In the genomic region with DNA sequence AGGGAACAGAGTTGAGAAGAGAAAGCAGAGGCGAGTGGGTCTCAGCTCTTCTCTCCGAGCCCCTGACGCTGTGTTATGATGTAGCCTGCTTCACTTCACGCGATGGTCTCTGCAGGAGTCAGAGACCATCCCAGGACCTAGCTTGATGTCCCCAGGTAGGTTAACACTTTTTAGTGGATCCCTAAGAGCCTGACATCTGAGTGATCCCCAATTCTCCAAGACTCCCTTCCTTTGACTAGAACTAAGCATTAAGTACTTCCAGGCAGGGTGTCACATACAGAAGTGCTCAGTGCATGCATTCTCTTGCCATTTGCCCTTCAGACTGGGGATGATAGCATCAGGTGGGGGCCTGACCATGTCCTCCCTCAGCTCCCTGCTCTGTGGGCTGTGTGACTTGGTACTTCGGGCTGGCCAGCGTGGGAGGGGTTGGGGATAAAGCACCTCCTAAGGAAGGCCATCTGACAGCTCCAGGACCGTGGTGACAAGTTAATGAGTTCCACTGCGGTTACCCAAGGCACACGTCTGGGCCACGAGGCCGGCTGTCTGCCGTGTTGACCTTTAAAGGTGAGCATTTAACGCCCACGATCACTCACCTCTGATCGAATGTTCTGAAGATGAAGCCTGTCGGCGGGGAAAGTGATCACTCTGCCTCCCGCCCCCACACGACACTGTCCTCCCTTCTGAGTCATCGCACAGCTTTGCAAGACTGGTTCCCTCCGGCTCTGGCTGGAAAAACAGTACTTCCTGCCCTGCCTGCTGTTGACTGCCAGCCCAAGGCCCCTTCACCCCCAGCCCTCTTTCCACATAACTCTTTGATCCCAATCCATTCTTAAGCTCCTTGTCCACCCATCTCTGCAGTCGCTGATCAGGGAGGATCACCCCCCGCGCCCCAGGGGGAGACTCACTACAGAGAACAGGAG, we compare ENCODE assay signal across 8 mouse cellular contexts.
DNase-seq lines count a peak whose midpoint lies in the region; ATAC-seq lines count a peak whose summit lies in the region.

No protein-coding gene starts in this region.

- H3K36me3 ChIP-seq in intestine, embryonic 14.5 days (ENCODE audit: control insufficient read depth, insufficient read depth, low read length) = no peaks in the 10 kb centered on the region
- no peaks in the 10 kb centered on the region for H3K36me3 ChIP-seq in intestine, embryonic 16.5 days (ENCODE audit: control insufficient read depth, insufficient read depth, low read length)
- no peaks in the 10 kb centered on the region for H3K36me3 ChIP-seq in midbrain, embryonic 14.5 days (ENCODE audit: control insufficient read depth, insufficient read depth, low read length)

- no peak overlapping the region for H3K27ac ChIP-seq in intestine, embryonic 14.5 days (ENCODE audit: low read depth)
- no peak overlapping the region for H3K27ac ChIP-seq in intestine, embryonic 16.5 days (ENCODE audit: low read length)
- H3K27ac ChIP-seq in midbrain, embryonic 14.5 days (replicated peaks; ENCODE audit: low read depth, low read length) = no peak overlapping the region

- ATAC-seq in intestine, embryonic 14.5 days (replicated peaks; ENCODE audit: low FRiP score, low TSS enrichment, low read depth) = no peak; the same call in 1 of the 2 replicates
- ATAC-seq in intestine, embryonic 16.5 days = no peak; the same call in 1 of the 2 replicates
- ATAC-seq in inflammation-experienced regulatory T-cells, adult 6 months = peak; percentile 87
- no peak for ATAC-seq in megakaryocyte progenitor cell, adult 5-6 weeks (replicated peaks; ENCODE audit: poor library complexity)
- no peak for ATAC-seq in midbrain, embryonic 14.5 days (ENCODE audit: low FRiP score, low TSS enrichment)

- H3K4me3 ChIP-seq in intestine, embryonic 14.5 days (ENCODE audit: low read depth, low read length) = no peak overlapping the region
- no peak overlapping the region for H3K4me3 ChIP-seq in intestine, embryonic 16.5 days (ENCODE audit: low read length)
- no peak overlapping the region for H3K4me3 ChIP-seq in midbrain, embryonic 14.5 days (replicated peaks; ENCODE audit: low read depth, low read length)

- WGBS in intestine, embryonic 14.5 days = 56% methylated on average over 25 of the region's 25 CpGs
- 58% methylated on average over 25 of the region's 25 CpGs for WGBS in intestine, embryonic 16.5 days
- 70% methylated on average over 25 of the region's 25 CpGs for WGBS in midbrain, embryonic 14.5 days

- H3K9me3 ChIP-seq in intestine, embryonic 14.5 days (ENCODE audit: control insufficient read depth, low read length) = no peaks in the 10 kb centered on the region
- no peaks in the 10 kb centered on the region for H3K9me3 ChIP-seq in intestine, embryonic 16.5 days (ENCODE audit: control insufficient read depth, low read length)
- no peaks in the 10 kb centered on the region for H3K9me3 ChIP-seq in midbrain, embryonic 14.5 days (ENCODE audit: control insufficient read depth, low read length)

- DNase-seq in intestine, embryonic 14.5 days (ENCODE audit: low spot score) = peak; percentile 57
- peak; percentile 82 for DNase-seq in 416B (ENCODE audit: low read depth)
- peak; percentile 81 to 91 for DNase-seq in adrenal gland, adult (ENCODE audit: inconsistent age in 2 of 2, low spot score in 1 of 2)
- no peak for DNase-seq in layer of hippocampus, adult 18-20 months (ENCODE audit: low spot score in 2 of 2)
- no peak for DNase-seq in midbrain, embryonic 14.5 days

- no peaks in the 10 kb centered on the region for H3K4me1 ChIP-seq in intestine, embryonic 14.5 days (replicated peaks; ENCODE audit: control insufficient read depth, insufficient read depth, low read length)
- H3K4me1 ChIP-seq in intestine, embryonic 16.5 days (ENCODE audit: control insufficient read depth, insufficient read depth, low read length) = no peaks in the 10 kb centered on the region
- peaks cover 2% of the 10 kb centered on the region for H3K4me1 ChIP-seq in midbrain, embryonic 14.5 days (ENCODE audit: control insufficient read depth, insufficient read depth, low read length)

- no peak overlapping the region for H3K4me2 ChIP-seq in intestine, embryonic 14.5 days (ENCODE audit: low read length)
- H3K4me2 ChIP-seq in intestine, embryonic 16.5 days (ENCODE audit: low read depth, low read length) = no peak overlapping the region
- no peak overlapping the region for H3K4me2 ChIP-seq in midbrain, embryonic 14.5 days (ENCODE audit: low read length)

- H3K9ac ChIP-seq in intestine, embryonic 14.5 days (ENCODE audit: low read length) = no peak overlapping the region
- H3K9ac ChIP-seq in intestine, embryonic 16.5 days (ENCODE audit: low read depth, low read length) = no peak overlapping the region
- H3K9ac ChIP-seq in midbrain, embryonic 14.5 days (replicated peaks; ENCODE audit: low read length) = no peak overlapping the region

- no peaks in the 10 kb centered on the region for H3K27me3 ChIP-seq in intestine, embryonic 14.5 days (replicated peaks; ENCODE audit: control insufficient read depth, insufficient read depth, low read length)
- H3K27me3 ChIP-seq in intestine, embryonic 16.5 days (replicated peaks; ENCODE audit: control insufficient read depth, insufficient read depth, low read length) = peaks cover 3% of the 10 kb centered on the region; the same call in 1 of the 2 replicates
- H3K27me3 ChIP-seq in midbrain, embryonic 14.5 days (ENCODE audit: control insufficient read depth, insufficient read depth, low read length) = no peaks in the 10 kb centered on the region; the same call in 1 of the 2 replicates

Comparison
In these comparisons a context has a peak if more than half of its experiments do, and no peak if none do; other contexts are left out.
1. DNase-seq: peak in intestine, embryonic 14.5 days (single experiment), 416B (single experiment) and adrenal gland, adult (2 of 2); none in layer of hippocampus, adult 18-20 months (0 of 2) and midbrain, embryonic 14.5 days (single experiment).